Mouse (Mus musculus) MEL (cell line): ENCODE data around the gene Kng2. TPM values are rescaled to one million over a fixed set of nuclear protein-coding genes. Genes with fewer than 3 reads are reported as not detected.
"Not testable (repeated sequence)": the region's sequence is repeated elsewhere in the genome, so short reads cannot be mapped to it uniquely, and the experiment has no call there.

ENCODE experiments used
- DNase-seq: peaks from one replicate; pipeline ENCODE4 v3.0.0; 2011; ENCODE audit warnings: low read depth, low spot score
- H3K27ac ChIP-seq: 2 replicates; pipeline ENCODE4 v1.5.1; 2012; ENCODE audit warnings: low read depth, mild to moderate bottlenecking, control low read depth, low read length, moderate library complexity; ENCODE audit not compliant: control insufficient read depth
- H3K27me3 ChIP-seq, 2 experiments: fragments of 150-350 bp in 1 of 2; sonication (generic) in 1 of 2; 2 replicates each; pipeline ENCODE4 v1.6.1; 2012; ENCODE audit warnings: low read length in 2 of 2, mild to moderate bottlenecking in 2 of 2, improper control_type of control experiment in 1 of 2, moderate library complexity in 1 of 2; ENCODE audit not compliant: insufficient read depth in 2 of 2, control insufficient read depth in 1 of 2
- H3K36me3 ChIP-seq, 2 experiments: 2 replicates each; pipeline ENCODE4 v1.6.1; 2012 to 2014; ENCODE audit warnings: low read length in 2 of 2, improper control_type of control experiment in 1 of 2, inconsistent platforms in 1 of 2, mild to moderate bottlenecking in 1 of 2; ENCODE audit not compliant: insufficient read depth in 2 of 2, control insufficient read depth in 1 of 2
- H3K4me1 ChIP-seq, 2 experiments: fragments of 150-350 bp in 1 of 2; sonication (generic) in 1 of 2; 2 replicates each; pipeline ENCODE4 v1.6.1; 2012; ENCODE audit warnings: low read length in 2 of 2, improper control_type of control experiment in 1 of 2, mild to moderate bottlenecking in 1 of 2; ENCODE audit not compliant: insufficient read depth in 2 of 2, control insufficient read depth in 1 of 2
- H3K4me3 ChIP-seq, 2 experiments: fragments of 150-350 bp in 1 of 2; sonication (generic) in 1 of 2; 2 replicates each; pipeline ENCODE4 v1.5.1; 2012; ENCODE audit warnings: low read depth in 2 of 2, low read length in 2 of 2, mild to moderate bottlenecking in 2 of 2, moderate library complexity in 2 of 2, control low read depth in 1 of 2, improper control_type of control experiment in 1 of 2; ENCODE audit not compliant: control insufficient read depth in 1 of 2, insufficient read depth in 1 of 2
- H3K79me2 ChIP-seq: 2 replicates; pipeline ENCODE4 v1.6.1; 2012; ENCODE audit warnings: mild to moderate bottlenecking, low read length, moderate library complexity; ENCODE audit not compliant: control insufficient read depth, poor library complexity, insufficient read depth
- H3K9ac ChIP-seq: 2 replicates; pipeline ENCODE4 v1.6.1; 2012; ENCODE audit warnings: low read depth, mild to moderate bottlenecking, control low read depth, low read length, moderate library complexity; ENCODE audit not compliant: control insufficient read depth, poor library complexity, severe bottlenecking
- H3K9me3 ChIP-seq: fragments of 150-350 bp; sonication (generic); replicated peaks from 2 replicates; pipeline ENCODE4 v1.6.1; 2012; ENCODE audit warnings: mild to moderate bottlenecking, low read length, improper control_type of control experiment, moderate library complexity; ENCODE audit not compliant: insufficient read depth
- polyA plus RNA-seq, 2 experiments: library from polyadenylated mRNA; stranded (reverse) in 1 of 2; unstranded in 1 of 2; fragments of >175 nt in 1 of 2; fragments of >200 nt in 1 of 2; gene quantifications; 2 replicates each; pipeline versions ENCODE4 v1.2.1 to v1.2.4; 2012; ENCODE audit warnings: low replicate concordance in 2 of 2, low read depth in 1 of 2; ENCODE audit not compliant: insufficient read length in 2 of 2, insufficient read depth in 1 of 2, missing spikeins in 1 of 2
- total RNA-seq: library from RNA; depleted of rRNA; stranded (reverse); fragments of 300-350 nt; gene quantifications from 2 replicates; pipeline ENCODE4 v1.2.3, GENCODE M21; 2012; rRNA removed

Kng2 gene
- total RNA-seq = not detected in 2 replicates
- polyA plus RNA-seq = not detected

DNA sequence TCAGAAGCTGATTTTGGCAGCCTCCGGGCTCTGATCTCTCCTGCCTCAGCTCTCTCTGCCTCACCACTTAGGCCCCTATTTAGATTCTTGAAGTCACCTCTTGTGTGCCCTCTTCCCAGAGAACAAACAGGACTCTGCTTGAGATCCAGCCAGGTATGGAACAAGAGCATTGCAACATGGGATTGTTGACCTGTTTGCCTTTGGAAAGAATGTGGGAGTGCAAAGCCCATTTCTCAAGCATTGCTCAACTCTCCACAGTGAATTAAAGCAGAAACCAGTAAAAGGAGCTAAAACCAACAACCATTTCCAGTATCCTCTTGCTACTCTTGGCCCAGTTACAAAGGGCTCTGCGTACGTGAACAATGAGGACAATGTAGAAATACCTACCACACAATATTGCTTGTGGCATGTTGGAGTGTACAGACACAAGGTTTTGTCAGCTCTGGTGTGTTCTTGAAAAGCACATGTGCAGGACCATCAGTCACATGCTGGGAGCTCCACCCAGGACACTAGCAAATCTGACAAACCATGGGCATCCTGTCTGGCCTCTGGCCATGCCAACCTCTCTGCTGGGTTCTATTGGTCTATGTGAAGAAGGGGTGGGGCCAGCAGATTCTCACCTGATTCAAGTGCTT lies at the start of gene Kng2:
TSS of gene Kng2 (minus strand) at position 517 of the 635 bp plus-strand sequence.
- not testable (repeated sequence) for DNase-seq, H3K27ac ChIP-seq, H3K79me2 ChIP-seq, H3K36me3 ChIP-seq, H3K4me3 ChIP-seq, H3K9me3 ChIP-seq, H3K4me1 ChIP-seq, H3K9ac ChIP-seq, H3K27me3 ChIP-seq

DNA sequence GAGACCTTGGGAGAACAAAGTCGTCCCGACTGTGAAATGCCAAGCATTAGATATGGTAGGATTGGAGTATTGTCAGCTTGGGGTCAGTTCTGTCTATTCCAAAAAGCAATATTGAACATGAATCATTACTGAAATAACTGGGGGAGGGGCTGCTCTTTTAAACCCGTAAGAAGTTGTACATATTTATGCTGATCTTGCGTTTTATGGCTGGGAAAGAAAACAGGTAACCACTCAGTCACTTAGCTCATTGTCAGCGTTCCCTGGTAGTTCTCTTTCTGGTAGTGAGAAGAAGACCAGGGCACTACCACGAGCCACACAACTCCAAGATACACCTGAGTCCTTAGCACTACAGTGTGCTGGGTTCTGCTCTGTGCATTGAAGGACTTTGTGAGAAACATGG lies 48.2 kb upstream of the Kng2 start:
- H3K4me3 ChIP-seq, H3K36me3 ChIP-seq, H3K9me3 ChIP-seq, H3K27ac ChIP-seq, H3K27me3 ChIP-seq, H3K9ac ChIP-seq, H3K79me2 ChIP-seq, H3K4me1 ChIP-seq, DNase-seq: not testable (repeated sequence)

DNA sequence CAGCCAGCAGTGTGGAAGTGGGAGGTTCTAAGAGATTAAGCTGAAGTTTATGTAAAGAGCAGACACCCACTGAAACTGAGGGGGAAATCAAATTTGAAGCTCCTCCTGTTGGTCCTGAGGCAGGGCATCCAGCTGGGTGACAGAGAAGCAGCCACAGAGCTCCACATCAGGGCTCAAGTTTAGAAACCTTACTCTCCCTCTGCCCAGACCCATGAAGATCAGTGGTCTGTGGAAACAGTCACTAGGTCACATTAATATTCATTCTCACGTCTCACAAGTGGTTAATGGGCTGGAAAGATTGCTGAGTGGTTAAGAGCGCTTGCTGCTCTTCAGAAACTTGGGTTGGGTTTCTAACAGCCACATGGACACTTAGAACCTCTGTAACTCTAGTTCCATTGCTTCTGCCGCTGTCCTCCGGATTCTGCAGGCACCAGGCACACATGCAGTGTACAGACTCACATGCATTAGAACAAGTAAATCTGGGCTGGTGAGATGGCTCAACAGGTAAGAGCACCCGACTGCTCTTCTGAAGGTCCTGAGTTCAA lies 31.6 kb upstream of the Kng2 start:
- not testable (repeated sequence) for H3K4me3 ChIP-seq, H3K36me3 ChIP-seq, H3K27ac ChIP-seq, H3K27me3 ChIP-seq, H3K9me3 ChIP-seq, H3K9ac ChIP-seq, H3K4me1 ChIP-seq, DNase-seq, H3K79me2 ChIP-seq

DNA sequence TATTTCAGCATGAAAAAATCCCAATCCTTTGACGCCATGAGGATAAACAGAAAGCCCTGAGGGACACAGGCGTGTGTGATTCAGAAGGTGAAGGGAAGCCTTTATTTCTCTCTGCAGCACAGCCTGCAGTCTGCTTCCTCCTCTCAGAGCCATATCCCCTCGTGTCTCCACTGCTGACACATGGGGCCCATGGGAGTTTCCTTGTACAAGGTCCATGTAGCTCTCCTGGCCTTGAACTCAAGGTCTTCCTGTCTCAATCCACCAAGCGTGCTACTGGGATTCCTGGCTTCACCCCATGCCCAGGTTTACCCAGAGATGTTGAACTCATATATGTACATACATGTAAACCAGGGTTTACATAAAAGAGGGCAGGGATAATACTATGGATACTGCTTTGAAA lies 30.3 kb upstream of the Kng2 start:
- not testable (repeated sequence) for H3K4me3 ChIP-seq, DNase-seq, H3K9ac ChIP-seq, H3K79me2 ChIP-seq, H3K36me3 ChIP-seq, H3K27me3 ChIP-seq, H3K4me1 ChIP-seq, H3K9me3 ChIP-seq, H3K27ac ChIP-seq

DNA sequence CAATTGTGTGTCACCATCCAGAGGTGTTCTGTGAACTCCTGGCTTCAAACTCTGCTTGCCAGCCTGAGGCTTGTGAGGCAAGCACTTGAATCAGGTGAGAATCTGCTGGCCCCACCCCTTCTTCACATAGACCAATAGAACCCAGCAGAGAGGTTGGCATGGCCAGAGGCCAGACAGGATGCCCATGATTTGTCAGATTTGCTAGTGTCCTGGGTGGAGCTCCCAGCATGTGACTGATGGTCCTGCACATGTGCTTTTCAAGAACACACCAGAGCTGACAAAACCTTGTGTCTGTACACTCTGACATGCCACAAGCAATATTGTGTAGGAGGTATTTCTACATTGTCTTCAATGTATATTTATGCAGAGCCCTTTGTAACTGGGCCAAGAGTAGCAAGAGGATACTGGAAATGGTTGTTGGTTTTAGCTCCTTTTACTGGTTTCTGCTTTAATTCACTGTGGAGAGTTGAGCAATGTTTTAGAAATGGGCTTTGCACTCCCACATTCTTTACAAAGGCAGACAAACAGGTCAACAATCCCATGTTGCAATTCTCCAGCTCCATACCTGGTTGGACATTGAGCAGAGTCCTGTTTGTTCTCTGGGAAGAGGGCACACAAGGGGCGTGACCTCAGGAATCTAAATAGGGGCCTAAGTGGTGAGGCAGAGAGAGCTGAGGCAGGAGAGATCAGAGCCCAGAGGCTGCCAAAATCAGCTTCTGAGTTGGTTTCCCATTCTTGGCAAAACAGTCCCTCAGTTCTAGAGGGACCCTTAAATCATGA lies 28.6 kb upstream of the Kng2 start, which contains the start of gene Kng1:
TSS of gene Kng1 (plus strand) at position 198 of the 780 bp plus-strand sequence.
- DNase-seq, H3K27ac ChIP-seq, H3K9me3 ChIP-seq, H3K4me3 ChIP-seq, H3K4me1 ChIP-seq, H3K36me3 ChIP-seq, H3K27me3 ChIP-seq, H3K79me2 ChIP-seq, H3K9ac ChIP-seq: not testable (repeated sequence)
